Mouse (Mus musculus) erythroblast, adult 5-6 weeks (primary cell): ENCODE results near the gene Osbpl5. TPM values are rescaled to one million over a fixed set of nuclear protein-coding genes. Genes with fewer than 3 reads are reported as not detected.

Source experiments
- ATAC-seq: replicated peaks from 2 replicates; pipeline ENCODE4 v1.8.0; 2016; ENCODE audit warnings: moderate number of reproducible peaks, mild to moderate bottlenecking, moderate TSS enrichment, inconsistent platforms; ENCODE audit not compliant: poor library complexity, low FRiP score, severe bottlenecking
- total RNA-seq, 2 experiments: library from RNA; stranded (forward) in 1 of 2; stranded (reverse) in 1 of 2; fragments of 150-400 nt in 1 of 2; fragments of 200-764, 138-1000 nt in 1 of 2; gene quantifications; 2 replicates each; pipeline versions ENCODE4 v1.2.3 to v1.2.4; 2015 to 2017; ENCODE audit warnings: low replicate concordance in 2 of 2

Osbpl5 gene
- total RNA-seq, 2 experiments from 2014 or later = 0.60 TPM; not detected in 1

DNA sequence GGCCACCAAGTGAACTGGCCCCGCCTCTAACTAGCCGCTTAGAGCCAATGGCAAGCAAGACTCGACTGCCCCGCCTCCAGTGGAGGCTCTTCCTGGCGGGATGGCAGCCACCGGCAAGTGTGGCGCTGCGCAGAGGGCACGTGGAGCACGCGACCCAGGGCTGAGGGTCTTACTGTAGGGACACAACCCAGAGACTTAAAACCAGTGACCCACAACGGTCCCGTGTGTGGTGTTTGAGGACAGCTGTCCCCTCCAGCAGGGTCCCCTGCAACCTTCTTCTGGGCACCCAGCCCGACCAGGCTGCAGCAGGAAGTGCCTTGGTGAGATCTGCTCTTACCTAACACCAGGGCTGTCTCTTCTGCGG lies 224 bp upstream of the Osbpl5 start:
- ATAC-seq = peak; percentile 52; the same call in 1 of the 2 replicates

- no peak for ATAC-seq
Measured at GRCm38 (mm10) chr7:143755357-143756124, 1.2 kb downstream of the Osbpl5 start.

DNA sequence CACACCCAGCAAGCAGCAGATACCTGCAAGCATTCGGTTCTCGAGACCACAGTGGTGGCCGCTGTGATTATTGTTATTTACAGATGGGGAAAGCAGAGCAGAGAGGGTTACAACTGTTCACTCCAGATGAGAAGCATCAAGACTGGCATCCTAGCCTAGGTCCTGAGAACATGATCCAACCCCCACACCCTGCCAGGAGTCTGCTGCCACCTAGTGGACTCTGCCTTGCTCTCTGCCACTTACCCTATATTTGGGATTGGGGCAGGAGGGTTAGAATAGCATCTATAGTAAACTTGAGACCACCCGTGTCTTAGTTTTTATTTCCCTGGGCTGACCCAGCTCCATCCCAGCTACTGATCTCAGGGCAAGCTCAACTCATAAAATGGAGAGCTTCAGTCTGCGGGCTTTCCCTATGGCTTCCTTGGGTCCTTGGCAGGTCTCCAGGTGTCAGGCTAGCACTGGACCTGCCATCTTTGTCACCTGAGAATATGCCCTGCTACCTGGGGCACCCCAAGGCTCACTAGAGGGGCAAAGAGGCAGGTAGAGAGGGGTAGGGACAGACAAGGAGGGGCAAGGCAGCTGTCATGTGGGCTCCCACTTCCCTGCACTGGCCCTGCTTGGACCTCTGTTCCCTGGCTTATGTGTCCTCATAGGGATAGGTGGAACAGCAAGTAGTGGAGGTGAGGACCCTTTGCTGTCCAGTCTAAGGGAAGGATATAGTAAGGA lies 2.6 kb downstream of the Osbpl5 start:
- no peak for ATAC-seq

DNA sequence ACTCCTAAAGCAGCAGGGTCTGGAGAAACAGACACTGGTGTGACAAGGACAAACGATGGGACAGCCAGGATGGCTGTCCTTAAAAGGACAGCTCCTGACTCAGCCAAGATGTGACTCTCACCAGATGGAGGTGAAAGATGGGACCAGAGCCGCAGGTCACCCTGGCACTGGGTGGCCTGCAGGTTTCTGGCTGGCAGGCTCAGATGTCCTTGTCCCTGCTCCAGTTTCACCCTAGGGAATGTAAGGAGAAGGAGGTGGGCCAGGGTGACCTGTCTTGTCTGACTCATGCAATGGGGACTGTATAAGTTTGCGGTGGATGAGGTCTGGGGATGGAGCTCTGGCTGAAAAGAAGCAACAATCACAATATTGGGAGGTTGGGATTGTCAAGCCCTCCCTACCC lies 4.2 kb downstream of the Osbpl5 start:
- ATAC-seq = no peak

DNA sequence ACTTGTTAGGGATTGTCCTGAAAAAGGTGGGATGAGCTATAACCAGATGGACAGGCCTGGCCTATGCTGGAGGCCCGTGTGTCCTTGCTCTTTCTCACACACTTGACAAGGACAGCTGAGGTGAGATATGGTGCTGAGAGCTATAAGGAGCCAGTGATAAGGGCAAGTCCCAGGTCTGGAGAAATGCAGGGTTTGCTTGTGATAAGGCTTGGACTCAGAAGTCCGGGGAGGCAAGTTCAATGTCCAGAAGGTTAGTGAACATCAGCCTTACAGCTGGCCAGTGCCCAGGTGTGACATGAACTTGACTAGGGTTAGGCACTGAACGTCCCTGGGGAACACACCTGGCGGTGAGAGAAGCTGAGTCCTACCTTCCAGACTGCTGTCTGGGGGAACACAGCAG lies 4.7 kb downstream of the Osbpl5 start:
- ATAC-seq = no peak

DNA sequence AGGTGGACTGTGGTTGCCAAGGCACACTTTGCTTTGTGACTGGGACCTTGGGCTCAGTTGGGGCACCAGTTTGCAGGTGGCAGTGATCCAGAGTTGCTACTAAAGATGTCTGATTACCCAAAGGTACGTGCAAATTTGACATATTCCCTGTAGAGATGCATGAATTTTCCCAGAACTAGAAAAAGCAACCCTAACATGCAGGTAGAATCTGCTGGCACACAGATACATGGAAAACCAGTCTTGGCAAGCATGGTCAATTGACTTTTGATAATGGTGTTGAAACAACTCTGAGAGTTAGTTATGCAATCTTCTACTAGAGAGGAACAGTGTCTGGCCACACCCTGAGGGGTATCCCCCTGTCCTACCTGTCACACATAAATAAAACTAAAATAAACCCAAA lies 5.4 kb downstream of the Osbpl5 start:
- ATAC-seq = no peak

GRCm38 (mm10) chr7:143749045-143749444 lies 7.7 kb downstream of the Osbpl5 start:
- ATAC-seq = no peak

- no peak for ATAC-seq
Measured at GRCm38 (mm10) chr7:143748041-143748868, 8.5 kb downstream of the Osbpl5 start.

DNA sequence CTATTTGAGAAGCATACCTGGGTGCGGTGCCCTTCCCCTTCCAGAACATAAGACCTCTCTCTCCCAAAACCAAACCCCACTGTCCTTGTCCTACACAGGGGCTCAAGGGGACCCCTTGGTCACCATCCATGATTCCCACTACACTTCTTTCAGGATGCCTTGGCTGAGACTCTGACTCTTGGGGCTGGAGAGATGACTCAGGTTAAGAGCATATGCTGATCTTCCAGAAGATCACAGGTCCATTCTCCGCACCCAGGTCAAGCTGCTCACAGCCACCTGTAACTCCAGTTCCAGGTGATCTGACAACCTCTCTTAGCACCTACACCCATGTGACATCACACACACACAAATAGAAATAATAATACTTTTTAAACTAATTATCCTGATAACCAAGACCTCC lies 16.1 kb downstream of the Osbpl5 start:
- ATAC-seq = no peak

GRCm38 (mm10) chr7:143739511-143740461 lies 17.0 kb downstream of the Osbpl5 start:
- no peak for ATAC-seq

- no peak for ATAC-seq
Measured at GRCm38 (mm10) chr7:143738601-143739006, 18.2 kb downstream of the Osbpl5 start.

GRCm38 (mm10) chr7:143738194-143738593 lies 18.6 kb downstream of the Osbpl5 start:
- no peak for ATAC-seq

GRCm38 (mm10) chr7:143733746-143734145 lies 23.0 kb downstream of the Osbpl5 start:
- ATAC-seq = no peak

DNA sequence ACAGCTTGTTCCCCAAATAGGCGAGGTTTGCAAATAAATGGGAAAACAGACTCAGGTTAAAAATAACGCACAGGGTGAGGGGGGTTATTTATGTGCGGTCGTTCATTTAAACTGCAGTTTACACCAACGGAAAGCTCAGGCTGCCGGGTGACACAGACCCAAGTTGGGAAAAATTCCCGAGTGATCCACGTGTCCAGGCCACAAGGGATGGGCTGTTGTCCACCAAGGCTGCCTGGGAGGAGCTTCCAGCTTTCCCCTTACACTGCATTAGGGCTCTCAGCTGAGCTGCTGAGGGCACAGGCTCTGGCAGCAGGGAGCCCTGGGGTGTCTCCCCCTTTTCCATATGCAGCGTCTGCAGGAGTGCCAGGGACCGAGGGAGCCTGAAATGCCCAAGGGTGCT lies 26.9 kb downstream of the Osbpl5 start:
- ATAC-seq = no peak

DNA sequence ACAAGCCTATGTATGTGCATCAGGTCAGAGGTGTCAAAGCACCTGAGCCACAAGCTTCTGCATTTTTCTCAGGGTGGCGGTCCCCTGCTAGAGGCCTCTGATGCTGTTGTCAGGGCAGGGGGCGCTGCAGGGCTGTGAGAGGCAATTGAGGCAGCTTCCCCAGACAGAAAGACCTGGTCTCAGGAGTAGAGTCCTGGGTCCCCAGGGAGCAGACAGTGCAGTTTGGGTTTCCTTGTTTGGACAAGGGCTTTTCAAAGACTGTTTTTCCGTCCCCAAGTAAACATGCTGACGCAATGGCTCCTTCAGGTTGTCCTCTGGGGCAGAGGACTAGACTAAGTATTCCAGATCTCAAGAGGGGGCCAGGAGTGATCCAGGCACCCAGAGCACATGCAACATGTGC lies 30.4 kb downstream of the Osbpl5 start:
- ATAC-seq = no peak

- ATAC-seq = no peak
Measured at GRCm38 (mm10) chr7:143723841-143724240, 32.9 kb downstream of the Osbpl5 start.

DNA sequence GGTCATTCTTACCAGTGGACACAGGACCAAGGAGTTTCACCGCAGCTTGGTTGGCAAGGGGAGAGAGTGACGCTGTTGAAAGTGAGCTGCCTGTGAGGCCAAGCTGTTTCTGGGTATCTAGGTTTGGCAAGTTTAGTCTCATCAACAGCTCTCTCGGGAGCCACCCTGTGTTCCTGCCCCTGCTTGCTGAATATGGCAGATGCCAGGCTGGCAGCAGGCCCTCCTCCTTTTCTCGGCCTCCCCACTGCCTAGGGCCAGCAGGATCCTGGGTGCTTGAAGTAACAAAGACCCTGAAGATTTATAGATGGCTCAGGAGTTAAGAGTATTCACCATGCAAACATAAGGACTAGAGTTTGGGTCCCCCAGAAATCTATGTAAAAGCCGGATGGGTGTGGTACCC lies 34.1 kb downstream of the Osbpl5 start:
- ATAC-seq = no peak

GRCm38 (mm10) chr7:143717811-143718210 lies 39.0 kb downstream of the Osbpl5 start:
- ATAC-seq = no peak

- no peak for ATAC-seq
Measured at GRCm38 (mm10) chr7:143713421-143713820, 43.4 kb downstream of the Osbpl5 start.
